Mouse (Mus musculus): ENCODE measurements at regions not wholly inside any gene's neighbourhood (a gene's known extent, or its start where the extent isn't known, plus 50 kb on each side); places are given as distances from the start of the nearest gene placed in this dataset.
A peak's percentile ranks its signal among the peaks of the same experiment; 100 is the strongest.

DNA sequence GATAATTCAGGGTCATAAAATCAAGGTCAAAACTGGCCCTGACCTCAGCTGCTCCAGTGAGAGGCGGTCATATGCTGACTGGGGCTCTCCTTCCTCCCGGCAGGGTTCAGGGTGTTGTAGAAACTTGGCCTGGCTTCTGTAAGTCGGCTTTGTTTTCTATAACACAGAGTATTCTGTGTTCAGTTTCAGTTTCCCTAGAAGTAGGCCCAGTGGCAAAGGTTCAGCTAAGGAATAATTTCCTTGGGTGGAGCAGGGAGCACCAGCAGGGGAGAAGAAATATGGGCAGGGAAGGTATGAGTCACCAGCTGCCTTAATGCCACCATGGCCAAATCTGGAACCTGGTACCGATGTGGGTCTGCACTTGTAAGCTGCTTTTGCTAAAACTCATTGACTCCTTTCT lies 153.5 kb downstream of the Hibadh start:
- no peak for DNase-seq

GRCm38 (mm10) chr6:52487861-52488260 lies 152.3 kb downstream of the Hibadh start:
- DNase-seq = no peak

GRCm38 (mm10) chr6:52490264-52490775 lies 149.9 kb downstream of the Hibadh start:
- DNase-seq = peak; percentile 8 to 17

DNA sequence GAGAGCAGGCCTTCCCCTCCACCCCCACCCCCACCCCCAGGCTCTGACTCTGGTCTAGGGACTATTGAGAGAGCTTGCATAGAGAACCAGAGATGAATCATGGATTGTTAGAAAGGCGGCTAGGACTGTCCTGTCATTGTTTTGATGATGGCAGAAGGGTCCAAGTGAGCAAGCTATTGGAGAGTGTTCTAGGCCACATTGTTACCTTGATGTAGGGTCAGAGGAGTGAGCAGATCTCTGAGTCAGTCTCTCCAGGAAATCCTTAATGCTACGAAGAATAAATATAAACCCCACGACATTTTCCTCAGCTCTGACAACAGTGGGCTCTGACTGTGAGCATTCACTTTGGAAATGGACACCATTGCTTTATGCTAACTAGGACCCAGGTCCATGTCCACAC lies 144.9 kb downstream of the Hibadh start:
- no peak for DNase-seq

DNA sequence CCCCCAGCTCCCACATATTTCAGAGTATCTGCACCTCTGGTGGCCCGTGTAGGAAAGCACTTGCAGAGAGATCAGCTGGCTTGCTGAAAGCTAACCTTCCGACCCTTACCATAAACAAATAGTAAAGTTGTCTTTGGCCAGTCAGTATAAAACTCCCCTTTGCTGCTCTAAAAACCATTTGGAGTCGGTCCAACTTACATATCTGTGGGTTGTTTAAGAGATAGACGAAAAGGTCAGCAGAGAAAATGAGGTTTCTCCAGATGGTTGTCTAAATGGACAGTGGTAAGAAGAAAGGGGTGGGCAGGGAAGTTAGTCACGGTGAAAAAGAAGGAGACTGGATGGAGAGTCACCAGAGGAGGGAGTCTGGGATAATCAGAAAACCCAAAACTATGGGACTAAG lies 144.3 kb downstream of the Hibadh start:
- no peak for DNase-seq

Measured in thymus, postnatal 36 days (tissue).